ENCODE assay signal across 8 mouse cellular contexts in genomic region chr6:87809651-87810161, GRCm38 (mm10). TPM values are rescaled to one million over a fixed set of nuclear protein-coding genes. Genes with fewer than 3 reads are reported as not detected.
DNase-seq lines count a peak whose midpoint lies in the region; ATAC-seq and TF ChIP-seq lines count a peak whose summit lies in the region.

No protein-coding gene starts in this region.

- peaks cover 5% of the 10 kb centered on the region; the same call in 1 of the 2 replicates for H3K36me3 ChIP-seq in lung, embryonic 16.5 days (ENCODE audit: control insufficient read depth, insufficient read depth, low read length)
- H3K36me3 ChIP-seq in myocyte (ENCODE audit: control insufficient read depth, insufficient read depth), result no peaks in the 10 kb centered on the region

- TF ChIP-seq POLR2A in cerebellum, adult 2 months (IDR thresholded peaks at IDR 0.05; ENCODE audit: borderline replicate concordance, insufficient read depth, low read length), result no peak
- TF ChIP-seq POLR2A in myocyte (IDR thresholded peaks at IDR 0.05; ENCODE audit: insufficient read length, low read depth), result no peak

- H3K79me2 ChIP-seq in myocyte (ENCODE audit: control insufficient read depth, insufficient read depth), result no peaks in the 10 kb centered on the region

- no peak for ATAC-seq in lung, embryonic 16.5 days (ENCODE audit: low read depth)

- H3K9ac ChIP-seq in lung, embryonic 16.5 days (ENCODE audit: low read length), result no peak overlapping the region

- H3K4me1 ChIP-seq in lung, embryonic 16.5 days (replicated peaks; ENCODE audit: control insufficient read depth, insufficient read depth, low read length), result peaks cover 20% of the 10 kb centered on the region
- peaks cover 14% of the 10 kb centered on the region for H3K4me1 ChIP-seq in cerebellum, adult 2 months (ENCODE audit: control insufficient read depth, insufficient read depth, low read length)

- H3K4me3 ChIP-seq in lung, embryonic 16.5 days (ENCODE audit: low read length), result peak overlapping the region; percentile 88; the same call in 1 of the 2 replicates
- peak overlapping the region; percentile 21 for H3K4me3 ChIP-seq in cerebellum, adult 2 months (replicated peaks; ENCODE audit: insufficient read depth, low read depth, low read length)
- H3K4me3 ChIP-seq in myocyte, result peak overlapping the region; percentile 75

- H3ac ChIP-seq in myocyte (ENCODE audit: control insufficient read depth, insufficient read length), result no peak overlapping the region

- no peaks in the 10 kb centered on the region for H3K27me3 ChIP-seq in lung, embryonic 16.5 days (ENCODE audit: control insufficient read depth, insufficient read depth, low read depth, low read length)
- no peaks in the 10 kb centered on the region for H3K27me3 ChIP-seq in cerebellum, adult 2 months (ENCODE audit: control insufficient read depth, insufficient read depth, low read length)
- no peaks in the 10 kb centered on the region for H3K27me3 ChIP-seq in myocyte (ENCODE audit: control insufficient read depth, insufficient read depth, insufficient read length)

- 83% methylated on average over 6 of the region's 6 CpGs for WGBS in lung, embryonic 16.5 days
- WGBS in cerebellum, adult 2 months, result 36% methylated on average over 6 of the region's 6 CpGs

- TF ChIP-seq CTCF in cerebellum, adult 2 months (IDR thresholded peaks at IDR 0.05; ENCODE audit: borderline replicate concordance, insufficient read depth, low read depth, low read length), result no peak

- no peak overlapping the region for H3K27ac ChIP-seq in lung, embryonic 16.5 days (ENCODE audit: low read length)
- H3K27ac ChIP-seq in cerebellum, adult 2 months (ENCODE audit: insufficient read depth, low read length), result 0 out of 2 replicates have a peak overlapping the region, but pooled peaks have one; percentile 2

- DNase-seq in lung, postnatal 10 days, result no peak
- peak; percentile 47 to 54 for DNase-seq in cerebellum, adult 2 months
- DNase-seq in induced T-regulatory cell, adult 2 months (ENCODE audit: low read depth), result peak; percentile 34
- no peak for DNase-seq in left cerebral cortex, adult 18-20 months (ENCODE audit: low spot score in 2 of 2)
- DNase-seq in right cerebral cortex, adult 2 months (ENCODE audit: low spot score in 2 of 2), result no peak
- no peak for DNase-seq in ovary, postnatal 36 days (ENCODE audit: low spot score)

- H3K4me2 ChIP-seq in lung, embryonic 16.5 days (ENCODE audit: low read depth, low read length), result peak overlapping the region; percentile 70
- peak overlapping the region; percentile 84 for H3K4me2 ChIP-seq in myocyte (ENCODE audit: low read depth)

- H3K9me3 ChIP-seq in lung, embryonic 16.5 days (ENCODE audit: control insufficient read depth, low read length), result no peaks in the 10 kb centered on the region

TF ChIP-seq in myocyte, 11 proteins besides CTCF, POLR2A, EP300 and RAD21:
- TF ChIP-seq USF1 (IDR thresholded peaks at IDR 0.05; ENCODE audit: low read depth) (no peak), CEBPB (IDR thresholded peaks at IDR 0.05; ENCODE audit: insufficient read depth, poor library complexity, severe bottlenecking) (no peak), POLR2AphosphoS2 (IDR thresholded peaks at IDR 0.05; ENCODE audit: insufficient read length, low read depth) (no peak), REST (IDR thresholded peaks at IDR 0.05; ENCODE audit: insufficient read depth, insufficient read length) (no peak), MYOD1 (IDR thresholded peaks at IDR 0.05; ENCODE audit: control insufficient read depth in 1 of 3, insufficient read length in 2 of 3, low read depth in 2 of 3) (peak in 1 of 3 experiments; percentile 33), SRF (IDR thresholded peaks at IDR 0.05; ENCODE audit: control insufficient read depth, insufficient read length, low read depth) (no peak), MAX (IDR thresholded peaks at IDR 0.05; ENCODE audit: low read depth) (no peak), TCF12 (IDR thresholded peaks at IDR 0.05; ENCODE audit: insufficient read depth, poor library complexity, severe bottlenecking) (no peak), MYOG (IDR thresholded peaks at IDR 0.05; ENCODE audit: control insufficient read depth in 1 of 3, insufficient read depth in 1 of 3, insufficient read length in 2 of 3, low read depth in 2 of 3) (peak in 1 of 3 experiments; percentile 32)

RNA-seq across cellular contexts. Expression of gene Rab43, which starts 2.3 kb away (rescaled TPM):
- polyA plus RNA-seq in lung, embryonic 16.5 days (2015; fragmentation: Nextera tagmentation; extraction: Ambion mirVana), result 10.9 and 13.1 TPM in 2 replicates
- 18.9 and 19.4 TPM in 2 replicates for polyA plus RNA-seq in cerebellum, adult 2 months (2012; rRNA removed)
- polyA plus RNA-seq in myocyte (2012; fragmentation: generic; extraction: Trizol), result 14.8 TPM
- 10 to 100 TPM; 12.9 to 23.7 TPM for total RNA-seq in left cerebral cortex, adult 18-20 months (2021)

RNA-seq across cellular contexts. Expression of gene Gm45140, which starts 25.9 kb away (rescaled TPM):
- polyA plus RNA-seq in lung, embryonic 16.5 days (2015; fragmentation: Nextera tagmentation; extraction: Ambion mirVana), result 1.5 and 3.5 TPM in 2 replicates
- 4.9 and 5.7 TPM in 2 replicates for polyA plus RNA-seq in cerebellum, adult 2 months (2012; rRNA removed)
- 2.6 TPM for polyA plus RNA-seq in myocyte (2012; fragmentation: generic; extraction: Trizol)
- total RNA-seq in left cerebral cortex, adult 18-20 months (2021), result 1 to 10 TPM in 1 of 2 experiments, under 1 TPM in 1; 0.53 to 2.2 TPM

RNA-seq across cellular contexts. Expression of gene Isy1, which starts 28.9 kb away (rescaled TPM):
- 33.8 and 47.6 TPM in 2 replicates for polyA plus RNA-seq in lung, embryonic 16.5 days (2015; fragmentation: Nextera tagmentation; extraction: Ambion mirVana)
- 36.2 and 36.4 TPM in 2 replicates for polyA plus RNA-seq in cerebellum, adult 2 months (2012; rRNA removed)
- polyA plus RNA-seq in myocyte (2012; fragmentation: generic; extraction: Trizol), result 21.1 TPM
- 10 to 100 TPM; 28.0 to 34.2 TPM for total RNA-seq in left cerebral cortex, adult 18-20 months (2021)

RNA-seq across cellular contexts. Expression of gene Gp9, which starts 31.8 kb away (rescaled TPM):
- 3.4 and 7.1 TPM in 2 replicates for polyA plus RNA-seq in lung, embryonic 16.5 days (2015; fragmentation: Nextera tagmentation; extraction: Ambion mirVana)
- 0.49 and 0.68 TPM in 2 replicates for polyA plus RNA-seq in cerebellum, adult 2 months (2012; rRNA removed)
- polyA plus RNA-seq in myocyte (2012; fragmentation: generic; extraction: Trizol), result not detected
- total RNA-seq in left cerebral cortex, adult 18-20 months (2021), result under 1 TPM; 0.80 to 0.86 TPM

RNA-seq across cellular contexts. Expression of gene Cnbp, which starts 41.2 kb away (rescaled TPM):
- polyA plus RNA-seq in lung, embryonic 16.5 days (2015; fragmentation: Nextera tagmentation; extraction: Ambion mirVana), result 966 and 994 TPM in 2 replicates
- 347 and 359 TPM in 2 replicates for polyA plus RNA-seq in cerebellum, adult 2 months (2012; rRNA removed)
- 196 TPM for polyA plus RNA-seq in myocyte (2012; fragmentation: generic; extraction: Trizol)
- 100 to 1,000 TPM; 276 to 291 TPM for total RNA-seq in left cerebral cortex, adult 18-20 months (2021)

Comparison
In these comparisons a context has a peak if more than half of its experiments do, and no peak if none do; other contexts are left out.
1. H3K4me3 ChIP-seq: peak in every context shown above with its lines; median percentile 88 in lung, embryonic 16.5 days; 75 in myocyte; 21 in cerebellum, adult 2 months.
2. DNase-seq: peak in cerebellum, adult 2 months (2 of 2) and induced T-regulatory cell, adult 2 months (single experiment); none in lung, postnatal 10 days (single experiment), left cerebral cortex, adult 18-20 months (0 of 2), right cerebral cortex, adult 2 months (0 of 2) and ovary, postnatal 36 days (single experiment).